Mouse (Mus musculus) adrenal gland, postnatal 25 days (tissue): ENCODE results near the gene Cdc45. TPM values are rescaled to one million over a fixed set of nuclear protein-coding genes. Genes with fewer than 3 reads are reported as not detected.

ENCODE experiments used
- DNase-seq: peaks from one replicate; pipeline ENCODE4 v3.0.0; 2021; ENCODE audit warnings: mixed read lengths
- total RNA-seq: library from RNA; stranded (reverse); gene quantifications from 2 replicates; pipeline ENCODE4 v1.2.3, GENCODE M21; 2021

The Cdc45 gene
- total RNA-seq, 1 experiment from 2014 or later: 11.1 TPM

DNA sequence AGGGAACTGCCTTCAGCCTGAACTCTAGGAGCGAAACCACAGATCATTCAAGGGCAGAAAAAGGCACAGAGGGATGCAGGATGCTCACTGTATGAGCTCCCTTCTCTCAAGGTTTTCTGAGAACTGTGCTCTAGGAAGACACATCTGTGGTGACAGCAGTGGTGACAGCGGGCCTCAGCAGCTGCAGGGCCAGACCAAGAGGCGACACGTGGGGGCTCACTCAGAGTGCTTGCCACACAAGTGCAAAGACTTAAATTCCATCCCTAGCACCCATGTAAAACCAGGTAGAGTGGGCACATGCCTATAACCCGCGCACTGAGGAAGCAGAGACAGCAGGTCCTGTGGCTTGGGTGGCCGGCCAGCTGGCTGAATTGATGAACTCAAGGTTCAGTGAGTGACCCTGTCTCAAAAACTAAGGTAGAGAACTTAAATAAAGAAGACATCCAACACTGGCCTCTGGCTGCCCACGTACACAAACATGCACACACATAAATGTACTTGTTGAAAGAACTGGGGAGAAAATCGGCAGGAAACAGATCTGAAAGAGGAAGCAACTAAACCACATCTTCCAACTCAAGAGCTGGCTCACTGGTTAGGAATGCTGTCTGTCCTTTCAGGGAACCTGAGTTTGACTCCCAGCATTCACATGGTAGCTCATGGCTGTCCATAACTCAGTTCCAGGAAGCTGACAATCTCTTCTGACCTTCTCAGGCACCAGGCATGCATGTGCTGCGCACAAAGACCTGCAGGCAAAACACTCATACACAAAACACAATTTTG lies 23.0 kb downstream of the Cdc45 start:
- DNase-seq: no peak

DNA sequence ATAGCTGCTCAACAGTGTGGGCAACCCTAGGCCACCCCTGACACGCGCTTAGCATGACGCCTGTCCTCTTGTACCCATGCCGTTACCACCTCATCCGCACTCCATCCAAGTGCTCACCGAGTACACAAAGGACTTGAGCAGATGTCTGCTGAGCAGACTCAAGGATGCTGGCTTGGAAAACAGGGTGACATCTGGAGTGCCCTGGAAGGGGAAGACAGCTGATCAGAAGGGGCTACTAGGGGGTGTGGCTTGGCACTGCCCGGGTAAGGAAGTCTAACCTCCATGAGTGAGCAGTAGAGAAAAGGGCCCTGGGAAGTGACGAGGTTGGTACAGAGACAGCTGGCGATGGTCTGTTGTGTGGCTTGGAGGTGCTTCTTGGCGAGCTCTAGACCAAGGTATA lies 25.1 kb downstream of the Cdc45 start:
- DNase-seq: no peak

DNA sequence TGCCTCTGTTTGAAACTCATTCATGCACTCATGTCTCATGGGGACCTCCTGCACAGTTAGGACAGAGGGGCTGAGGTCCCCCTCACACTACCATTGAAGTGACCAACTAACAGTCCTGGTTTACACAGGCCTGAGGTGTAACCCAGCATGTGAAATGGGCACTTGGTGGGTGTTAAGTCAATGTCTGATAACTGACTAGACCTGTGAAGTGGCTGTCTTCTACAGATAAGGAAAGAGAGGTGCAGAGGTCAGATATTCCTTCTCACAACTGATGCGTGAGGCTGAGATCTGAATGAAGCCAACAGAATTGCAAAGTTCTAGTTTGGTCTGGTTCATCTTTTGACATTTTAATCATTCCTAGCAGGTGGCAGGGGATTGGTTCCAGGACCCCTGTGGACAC lies 26.3 kb downstream of the Cdc45 start:
- no peak for DNase-seq

DNA sequence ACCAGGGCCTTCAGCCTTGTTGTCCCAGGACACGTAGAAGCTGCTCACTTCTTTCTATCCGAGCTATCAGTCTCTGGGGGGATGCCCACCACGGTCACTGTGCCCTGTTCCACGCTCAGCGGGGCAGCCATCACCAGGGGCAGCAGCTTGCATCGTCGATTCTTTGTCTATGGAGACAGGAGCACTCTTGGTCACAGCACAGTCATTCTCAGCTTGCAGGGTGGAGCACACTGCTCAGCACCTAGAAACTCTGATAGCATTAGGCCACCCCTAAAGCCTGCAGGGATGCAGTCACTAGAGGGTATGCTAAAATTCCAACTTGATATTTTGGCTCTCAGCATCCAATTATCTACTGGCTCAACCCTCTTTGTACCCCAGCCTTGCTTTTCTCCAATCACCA lies 26.8 kb downstream of the Cdc45 start:
- DNase-seq: no peak

DNA sequence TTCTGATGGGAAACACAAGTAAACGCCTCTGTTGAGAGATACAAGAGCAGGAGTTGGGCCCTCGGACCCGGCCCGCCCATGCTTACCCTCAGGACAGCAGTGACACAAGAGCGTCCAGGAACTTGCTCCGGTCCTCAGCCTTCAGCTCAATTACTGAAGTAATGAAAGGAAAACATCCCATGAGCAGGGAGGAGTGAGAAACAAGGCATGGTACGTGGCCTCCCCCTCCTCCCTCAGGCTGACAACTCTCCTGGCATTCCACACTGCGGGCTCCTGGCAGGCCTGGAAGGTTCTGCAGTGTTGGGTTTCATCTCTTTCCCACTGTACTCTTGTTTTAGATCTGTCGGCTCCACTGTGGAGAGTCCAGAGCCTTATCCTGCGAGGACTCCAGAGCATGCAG lies 30.0 kb downstream of the Cdc45 start:
- DNase-seq: no peak

DNA sequence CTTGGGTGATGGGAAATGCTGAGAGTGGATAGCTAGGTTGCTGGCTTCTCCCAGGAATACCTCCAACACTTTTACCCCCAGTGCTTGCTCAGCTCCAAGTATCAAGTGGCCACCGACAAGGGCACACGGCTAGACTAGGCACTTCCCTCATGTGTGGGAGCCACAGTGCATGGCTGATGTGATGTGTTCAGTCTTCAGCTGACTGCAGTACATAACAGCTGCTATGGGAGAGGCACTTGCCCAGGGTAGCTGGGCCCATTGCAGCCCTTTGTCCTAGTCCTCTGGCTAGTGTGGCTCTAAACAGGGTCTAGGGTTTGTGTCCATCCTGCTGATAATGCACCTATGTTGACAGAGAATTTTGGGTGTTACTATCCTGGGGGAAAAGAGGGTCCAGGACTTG lies 33.3 kb downstream of the Cdc45 start:
- DNase-seq: no peak

DNA sequence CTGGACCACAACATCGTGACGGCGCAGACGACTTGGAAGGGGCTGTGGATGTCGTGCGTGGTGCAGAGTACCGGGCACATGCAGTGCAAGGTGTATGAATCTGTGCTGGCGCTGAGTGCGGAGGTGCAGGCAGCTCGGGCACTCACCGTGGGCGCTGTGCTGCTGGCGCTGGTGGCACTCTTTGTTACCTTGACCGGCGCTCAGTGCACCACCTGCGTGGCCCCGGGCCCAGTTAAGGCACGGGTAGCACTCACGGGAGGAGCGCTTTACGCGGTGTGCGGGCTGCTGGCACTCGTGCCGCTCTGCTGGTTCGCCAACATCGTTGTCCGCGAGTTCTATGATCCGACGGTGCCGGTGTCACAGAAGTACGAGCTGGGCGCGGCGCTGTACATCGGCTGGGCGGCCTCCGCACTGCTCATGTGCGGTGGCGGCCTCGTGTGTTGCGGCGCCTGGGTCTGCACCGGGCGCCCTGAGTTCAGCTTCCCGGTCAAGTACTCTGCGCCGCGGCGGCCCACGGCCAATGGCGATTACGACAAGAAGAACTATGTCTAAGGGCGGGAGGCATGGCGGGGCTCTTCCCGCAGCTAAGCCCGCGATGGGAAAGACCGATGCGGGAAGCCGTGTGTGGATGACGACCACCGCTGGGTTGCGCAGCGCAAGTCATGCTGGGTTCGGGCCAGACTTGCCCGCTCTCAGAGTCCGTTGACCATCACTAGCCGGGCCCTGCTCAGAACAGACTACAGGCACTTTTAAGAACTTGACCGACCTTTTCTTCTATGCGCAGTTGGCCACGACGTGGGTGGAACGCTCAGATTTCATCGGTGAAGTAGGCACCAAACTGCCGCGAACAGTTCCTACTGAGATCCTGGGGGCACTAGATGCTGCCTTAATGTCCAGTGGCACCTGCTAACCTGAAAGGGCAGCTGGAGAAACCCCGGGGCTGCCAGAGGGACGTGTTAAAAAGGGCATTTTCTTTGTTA lies 34.4 kb downstream of the Cdc45 start:
- DNase-seq: peak; percentile 28

DNA sequence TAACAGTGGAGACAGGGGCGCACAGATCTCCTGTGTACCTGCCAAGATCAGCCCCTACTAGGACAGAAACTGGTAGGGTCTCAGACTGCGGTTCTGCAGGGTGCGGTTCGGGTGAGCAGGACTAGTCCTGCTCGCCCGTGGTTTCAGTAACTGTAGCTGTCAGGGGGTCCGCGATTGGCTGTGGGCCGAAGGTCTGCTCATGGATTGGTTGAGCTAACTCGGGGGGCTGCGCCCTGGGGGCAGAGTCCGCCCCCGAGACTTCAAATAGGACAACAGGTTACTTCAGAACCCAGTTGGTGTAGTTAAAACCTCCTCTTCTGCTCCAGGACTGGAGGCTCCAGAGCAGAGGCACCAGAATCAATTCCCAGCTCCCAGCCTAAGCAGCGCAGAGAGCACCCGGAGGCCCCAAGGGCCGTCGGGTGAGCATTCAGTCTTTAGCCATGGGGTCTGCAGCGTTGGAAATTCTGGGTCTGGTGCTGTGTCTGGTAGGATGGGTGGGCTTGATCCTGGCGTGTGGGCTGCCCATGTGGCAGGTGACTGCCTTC lies 35.2 kb downstream of the Cdc45 start, which contains the start of gene Cldn5:
Gene Cldn5, plus strand, starts transcription at position 292 of the 545 bp plus-strand sequence.
- DNase-seq: peak; percentile 46

DNA sequence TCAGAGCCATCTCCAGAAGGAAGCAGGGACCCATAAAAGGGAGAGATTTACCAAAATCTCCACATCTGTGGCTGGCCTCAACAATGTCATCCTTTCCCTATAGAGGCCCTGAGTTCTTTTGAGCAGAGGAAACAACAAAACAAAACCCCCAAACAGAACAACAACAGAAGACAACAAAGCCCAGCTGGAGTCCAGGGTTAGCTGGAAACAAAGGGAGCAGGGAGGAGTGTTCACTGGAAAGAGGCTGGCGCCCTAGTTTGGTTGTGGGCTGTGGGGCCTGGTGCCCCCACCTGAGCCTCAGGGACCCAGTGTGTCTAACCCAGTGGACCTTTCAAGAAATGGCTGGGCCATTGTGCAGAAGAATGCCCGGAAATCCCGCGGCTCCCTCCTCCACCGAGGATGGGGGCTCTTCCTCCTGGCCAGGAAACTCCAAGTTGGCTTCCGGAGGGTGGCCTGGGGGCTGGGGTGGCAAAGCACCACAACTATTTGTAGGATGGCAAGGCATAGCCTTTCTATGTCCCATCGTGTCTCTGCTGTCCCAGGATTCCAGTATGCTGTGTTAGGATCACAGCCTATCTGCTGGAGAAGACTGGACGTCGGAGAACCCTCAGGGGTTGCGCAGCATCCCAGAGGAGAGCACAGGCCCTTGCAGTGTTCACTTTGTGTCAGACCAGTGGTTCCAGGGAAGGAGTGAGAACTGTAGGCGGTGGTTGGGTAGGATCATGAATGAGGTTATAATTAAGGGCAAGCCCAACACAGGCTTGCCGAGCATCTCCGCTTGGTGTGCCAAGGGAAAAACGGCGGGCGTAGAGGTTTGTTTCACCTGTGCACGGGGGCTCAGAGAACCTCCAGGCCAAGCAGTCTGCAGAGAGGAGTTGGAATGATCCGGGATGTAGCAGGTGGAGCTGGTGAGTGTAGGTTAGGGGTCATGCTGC lies 35.9 kb downstream of the Cdc45 start:
- peak; percentile 32 for DNase-seq

DNA sequence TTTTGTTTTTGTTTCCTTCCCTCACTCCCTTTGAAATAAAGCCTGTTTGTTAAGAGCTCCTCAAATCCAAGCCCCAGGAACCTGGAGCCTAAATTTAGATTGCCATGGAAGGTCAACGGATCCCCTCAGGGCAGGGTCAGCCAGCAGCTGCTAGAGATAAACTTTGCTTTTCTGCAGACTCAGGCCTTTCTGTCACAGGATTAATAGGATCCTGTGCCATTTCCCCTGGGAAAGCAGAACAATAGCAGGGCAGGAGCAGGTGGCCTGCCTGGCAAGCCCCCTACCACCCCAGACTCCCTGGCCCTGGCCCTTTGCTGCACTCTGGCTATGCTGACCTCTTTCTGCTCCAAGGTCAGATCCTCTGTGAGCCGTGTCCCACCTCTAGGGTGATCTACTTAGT lies 37.9 kb downstream of the Cdc45 start:
- DNase-seq: no peak

DNA sequence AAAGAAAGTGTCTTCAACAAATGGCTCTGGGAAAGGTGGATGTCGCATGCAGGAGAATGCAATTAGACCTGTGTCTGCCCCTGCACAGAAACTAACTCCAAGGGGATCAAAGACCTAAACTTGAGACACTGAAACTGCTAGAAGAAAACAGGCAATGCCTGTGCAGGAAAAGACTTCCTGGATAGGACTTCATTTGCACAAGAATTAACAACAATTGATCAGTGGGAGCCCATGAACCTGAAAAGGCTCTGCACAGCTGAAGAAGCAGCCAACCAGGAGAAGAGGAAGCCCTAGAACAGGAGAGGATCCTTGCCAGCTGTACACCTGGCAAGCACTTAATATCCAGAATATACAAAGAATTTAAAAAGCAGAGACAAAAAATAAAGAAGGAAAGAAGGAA lies 42.3 kb downstream of the Cdc45 start:
- DNase-seq: no peak

DNA sequence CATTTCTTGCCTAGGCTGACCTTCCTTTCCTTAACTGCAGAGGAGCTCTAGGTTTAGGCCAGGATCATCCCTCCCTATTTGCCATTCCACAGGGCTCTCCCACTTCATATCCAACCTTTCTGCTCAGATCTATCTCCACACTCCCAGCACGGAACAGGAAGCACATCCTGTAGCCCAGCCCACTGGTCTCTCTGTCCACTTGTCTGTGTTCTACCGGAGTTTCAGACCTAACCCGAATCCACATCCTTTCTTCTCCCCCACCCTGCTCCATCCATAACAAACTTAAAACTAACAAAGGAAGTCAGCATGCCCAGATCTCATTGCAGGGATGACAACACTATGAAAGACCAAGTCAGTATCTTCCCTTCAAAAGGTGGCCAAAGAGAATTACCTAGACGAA lies 45.4 kb downstream of the Cdc45 start:
- no peak for DNase-seq

DNA sequence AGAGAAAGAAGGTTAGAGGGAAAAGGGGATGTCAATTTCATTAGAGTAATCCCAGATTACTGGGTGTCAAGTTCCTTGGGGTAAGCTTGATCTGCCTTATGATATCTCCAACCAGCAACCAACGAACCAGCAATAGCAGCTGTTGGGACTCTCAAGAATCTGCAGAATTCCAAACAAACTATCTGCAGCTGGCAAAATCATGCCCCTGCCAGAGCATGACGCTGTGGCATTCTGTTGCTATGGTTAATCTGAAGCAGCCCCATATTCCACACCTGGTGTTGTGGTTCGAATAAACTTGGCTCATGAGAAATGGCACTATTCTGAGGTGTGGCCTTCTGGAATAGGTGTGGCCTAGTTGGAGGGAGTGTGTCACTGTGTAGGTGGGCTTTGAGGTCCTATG lies 48.8 kb downstream of the Cdc45 start:
- no peak for DNase-seq

DNA sequence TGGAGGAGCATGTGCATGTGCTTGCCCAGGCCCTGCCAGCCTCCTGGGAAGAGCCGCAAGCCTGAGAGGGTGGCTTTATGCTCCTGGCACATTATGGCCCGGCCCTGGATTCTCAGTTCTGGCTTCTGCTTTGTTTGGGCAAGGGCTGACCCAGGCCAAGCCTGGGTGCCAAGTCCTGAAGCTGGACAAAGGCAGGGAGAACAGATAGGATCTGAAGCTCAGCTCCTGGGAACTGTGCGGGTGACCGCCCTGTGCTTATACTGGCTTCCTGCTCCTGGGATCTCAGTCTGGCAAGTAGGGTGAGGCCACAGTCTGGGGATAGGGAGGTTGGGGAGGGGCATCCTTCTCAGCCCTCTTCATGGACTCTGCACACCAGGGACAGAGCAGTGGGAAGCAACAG lies 50.1 kb downstream of the Cdc45 start:
- no peak for DNase-seq

DNA sequence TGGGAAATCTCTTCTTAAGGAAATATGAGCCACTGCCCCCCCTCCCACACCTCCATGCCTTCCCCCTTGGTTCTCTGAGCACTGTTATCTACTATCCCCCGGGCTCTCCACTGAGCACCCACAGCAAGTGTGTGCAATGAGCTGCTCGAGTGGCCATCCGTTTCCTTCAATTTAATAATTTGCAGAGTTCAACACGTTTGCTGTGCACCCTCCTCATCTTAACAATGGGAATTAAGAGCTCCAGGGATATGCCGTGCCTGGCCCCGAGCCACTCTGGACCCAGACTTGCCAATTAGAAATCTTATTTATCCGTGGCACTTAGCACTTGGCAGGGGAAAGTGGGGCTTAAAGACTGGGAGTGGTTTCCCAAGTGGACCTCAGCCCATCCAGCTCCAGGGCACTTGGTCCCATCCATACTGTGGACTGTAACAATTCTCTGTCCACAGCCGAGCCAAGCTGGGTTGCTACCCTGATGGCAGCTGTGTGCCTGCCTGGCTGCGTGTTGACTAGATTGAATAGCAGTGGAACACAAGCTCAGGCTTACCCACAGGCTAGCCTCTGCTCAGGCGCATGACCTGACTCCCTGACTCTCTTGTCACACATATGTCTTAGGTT lies 59.8 kb downstream of the Cdc45 start:
- DNase-seq: no peak

DNA sequence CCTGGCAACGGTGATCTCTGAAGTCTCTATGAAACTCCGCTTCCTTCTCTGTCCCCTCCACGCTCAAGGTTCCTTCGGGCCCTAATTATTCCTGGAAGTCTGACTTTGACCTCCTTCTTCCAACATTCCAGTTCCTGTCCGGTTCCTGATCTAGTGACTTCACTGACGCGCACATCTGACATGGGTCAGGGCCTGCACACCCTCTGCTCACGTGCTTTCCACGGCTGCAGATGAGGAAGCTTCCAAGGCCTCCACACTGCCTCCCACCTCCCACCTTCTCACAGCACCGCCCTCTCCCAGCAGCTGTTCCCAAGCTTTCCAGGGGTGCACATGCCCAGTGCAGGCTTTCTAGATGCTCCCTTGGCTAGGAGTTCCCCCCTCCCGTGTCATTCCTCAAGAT lies 60.7 kb downstream of the Cdc45 start:
- DNase-seq: no peak

DNA sequence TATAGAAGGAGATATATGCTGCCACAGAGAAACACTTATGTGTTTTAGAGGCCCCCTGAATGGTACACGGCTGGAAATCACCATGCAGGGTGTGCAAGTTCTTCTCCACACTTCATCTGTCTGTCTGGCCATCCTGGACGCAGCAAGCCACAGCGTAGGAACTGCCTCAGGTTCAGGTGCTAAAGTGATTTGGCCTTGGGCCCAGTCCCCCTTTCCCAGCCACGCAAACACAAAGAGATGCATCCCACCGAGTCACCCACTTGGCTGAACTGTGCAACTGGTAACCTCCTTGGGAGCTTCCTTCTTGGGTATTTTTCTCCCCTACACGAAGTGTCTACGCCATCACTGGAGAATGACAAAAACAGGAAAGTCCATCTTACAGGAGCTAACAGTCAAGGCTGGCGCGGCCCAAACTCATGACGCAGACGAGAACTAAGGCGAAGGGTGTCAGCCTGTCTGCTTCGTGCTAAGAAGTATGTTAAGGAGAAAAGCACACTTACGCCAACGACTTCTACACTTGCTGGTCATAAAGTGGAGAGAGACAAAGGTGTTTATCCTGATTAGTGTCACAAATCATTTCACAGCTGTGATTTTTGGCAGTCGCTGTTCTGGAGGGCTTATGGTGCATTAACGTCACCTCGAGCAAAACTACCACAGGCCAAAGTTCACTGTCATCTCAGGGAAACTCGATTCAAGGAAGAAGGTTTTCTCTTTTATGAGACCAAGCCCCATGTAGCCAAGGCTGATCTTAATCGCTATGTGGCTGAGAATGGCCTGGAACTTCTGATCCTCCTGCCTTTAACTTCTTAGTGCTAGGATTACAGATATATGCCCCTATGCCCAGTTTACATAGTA lies 65.3 kb downstream of the Cdc45 start:
- no peak for DNase-seq

DNA sequence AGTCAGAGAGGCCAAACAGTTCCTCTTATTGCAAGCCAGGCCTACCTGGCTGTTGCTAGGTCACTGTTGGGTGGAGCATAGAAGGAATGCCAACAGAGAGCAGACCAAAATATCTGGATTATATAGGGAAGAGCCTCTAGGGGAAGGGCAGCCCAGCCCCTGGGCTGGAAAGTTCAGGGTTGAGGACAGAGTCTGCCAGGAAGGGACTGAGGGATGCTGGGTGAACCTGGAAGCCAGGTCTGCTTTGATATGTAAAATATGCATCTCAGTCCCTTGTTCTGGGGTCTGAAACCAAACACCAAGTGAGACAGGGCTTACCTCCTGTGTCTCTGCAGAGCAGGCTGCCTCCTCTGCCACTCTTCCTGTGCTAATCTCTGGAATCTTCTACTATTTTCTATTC lies 73.5 kb downstream of the Cdc45 start:
- DNase-seq: no peak

DNA sequence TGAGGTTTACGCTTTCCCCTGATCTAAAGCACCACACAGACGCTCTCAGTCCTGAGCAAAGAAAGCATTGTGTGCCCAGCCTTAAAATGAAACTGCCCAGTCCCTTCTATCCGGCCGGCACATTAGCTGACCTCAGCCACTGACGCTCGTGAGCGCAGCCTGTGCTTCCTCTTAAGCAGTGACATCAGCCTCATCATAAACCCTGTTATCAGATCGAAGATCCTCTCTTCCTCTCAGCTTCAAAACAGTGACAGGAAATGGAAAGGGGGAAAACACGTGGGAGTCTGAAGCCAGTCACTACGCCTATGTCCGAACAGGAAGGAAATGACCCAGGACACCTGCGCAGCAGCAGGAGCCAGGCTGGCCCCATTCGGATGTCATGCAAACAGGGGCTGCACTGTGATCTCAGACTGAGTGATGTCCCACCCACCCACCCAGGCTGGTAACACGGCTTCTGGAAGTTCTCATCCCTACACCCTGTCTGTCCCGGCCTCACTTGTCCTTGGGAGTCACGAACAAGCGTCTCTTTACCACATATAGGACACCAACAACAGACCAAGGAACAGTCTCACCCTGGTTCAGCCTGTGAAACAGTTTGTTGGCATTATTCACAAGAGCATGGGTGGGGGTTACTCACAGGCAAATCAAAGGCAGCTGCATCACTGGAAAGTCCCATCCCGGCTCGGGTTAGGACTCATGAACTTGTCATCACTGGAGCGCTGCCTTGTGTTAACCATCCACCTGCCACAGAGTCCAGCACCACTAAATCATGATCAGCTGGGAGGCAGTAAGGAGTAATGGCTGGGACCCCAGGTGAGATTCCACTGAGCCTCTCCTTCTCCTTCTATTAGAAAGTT lies 78.5 kb downstream of the Cdc45 start:
- no peak for DNase-seq
